Mouse (Mus musculus): ENCODE results near the gene Zfp553.
A peak's percentile ranks its signal among the peaks of the same experiment; 100 is the strongest.

The Zfp553 gene

GRCm38 (mm10) chr7:127211014-127211745, 21.7 kb upstream of the Zfp553 start:
- no peak for DNase-seq (ENCODE audit: low spot score in 2 of 2)

DNA sequence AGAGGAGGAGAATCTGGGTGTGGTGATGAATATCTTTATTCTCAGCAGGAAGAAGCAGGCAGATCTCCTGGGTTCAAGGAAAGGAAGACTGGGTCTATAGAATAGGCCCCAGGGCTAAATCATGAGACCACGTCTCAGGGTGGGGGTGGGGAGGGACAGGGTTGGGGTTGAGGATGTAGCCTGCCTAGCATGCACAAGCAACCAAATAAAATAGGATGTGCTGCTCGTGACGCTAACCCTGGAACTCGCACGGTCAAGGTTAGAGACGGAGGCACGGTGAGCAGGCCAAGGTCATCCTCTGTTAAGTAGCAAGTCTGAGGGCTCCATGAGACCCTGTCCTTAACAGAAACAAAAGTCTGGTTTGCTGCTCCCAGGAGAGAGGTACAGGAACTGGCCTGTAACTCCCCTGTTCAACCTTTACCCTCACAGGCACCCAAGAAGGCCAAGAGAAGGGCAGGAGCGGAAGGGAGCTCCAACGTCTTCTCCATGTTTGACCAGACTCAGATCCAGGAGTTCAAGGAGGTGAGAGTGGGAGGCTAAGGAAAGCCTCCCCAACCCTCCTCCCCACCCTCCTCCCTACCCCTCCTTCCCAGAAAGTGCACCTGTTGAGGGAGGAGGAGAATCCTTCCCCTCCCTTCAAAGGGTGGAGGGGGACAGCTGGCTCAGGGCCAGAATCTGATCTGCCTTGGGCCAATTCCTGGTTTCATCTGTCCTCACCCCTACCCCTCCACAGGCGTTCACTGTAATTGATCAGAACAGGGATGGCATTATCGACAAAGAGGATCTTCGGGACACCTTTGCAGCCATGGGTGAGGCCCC, 20.2 kb upstream of the Zfp553 start:
- no peak for DNase-seq (ENCODE audit: low spot score in 2 of 2)

DNA sequence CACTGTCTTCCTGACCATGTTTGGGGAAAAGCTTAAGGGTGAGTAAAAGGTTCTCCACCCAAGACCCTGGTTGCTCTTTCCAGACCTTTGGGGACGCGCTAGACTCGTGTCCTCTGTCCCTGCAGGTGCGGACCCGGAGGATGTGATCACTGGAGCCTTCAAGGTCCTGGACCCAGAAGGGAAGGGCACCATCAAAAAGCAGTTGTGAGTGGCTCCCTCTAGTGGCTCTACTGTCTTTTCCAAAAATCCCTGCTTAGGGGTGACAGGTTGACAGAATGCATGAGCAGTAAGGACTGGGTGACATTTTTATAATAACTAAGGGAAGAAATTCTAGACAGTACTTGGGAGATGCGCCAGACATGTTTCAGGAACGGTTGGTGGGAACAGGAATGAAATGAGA, 19.4 kb upstream of the Zfp553 start:
- no peak for DNase-seq (ENCODE audit: low spot score in 2 of 2)

DNA sequence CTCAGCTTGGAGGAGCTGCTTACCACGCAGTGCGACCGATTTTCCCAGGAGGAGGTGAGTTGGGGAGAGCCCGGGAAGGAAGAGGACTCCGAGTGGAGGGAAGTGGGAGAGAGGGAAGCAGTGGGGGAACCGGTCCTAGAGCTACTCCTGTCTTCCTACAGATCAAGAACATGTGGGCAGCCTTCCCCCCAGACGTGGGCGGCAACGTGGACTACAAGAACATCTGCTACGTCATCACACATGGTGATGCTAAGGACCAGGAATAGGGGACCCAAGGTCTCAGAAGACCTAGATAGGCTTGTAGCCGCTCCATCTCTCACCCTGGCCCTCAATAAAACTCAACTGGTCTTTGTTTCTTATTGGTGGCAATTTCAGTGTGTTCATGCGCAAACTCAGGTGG, 18.9 kb upstream of the Zfp553 start:
- no peak for DNase-seq (ENCODE audit: low spot score in 2 of 2)

- DNase-seq (ENCODE audit: low spot score in 2 of 2): no peak
These were observed 18.3 kb upstream of the Zfp553 start for GRCm38 (mm10) chr7:127214521-127214920.

DNA sequence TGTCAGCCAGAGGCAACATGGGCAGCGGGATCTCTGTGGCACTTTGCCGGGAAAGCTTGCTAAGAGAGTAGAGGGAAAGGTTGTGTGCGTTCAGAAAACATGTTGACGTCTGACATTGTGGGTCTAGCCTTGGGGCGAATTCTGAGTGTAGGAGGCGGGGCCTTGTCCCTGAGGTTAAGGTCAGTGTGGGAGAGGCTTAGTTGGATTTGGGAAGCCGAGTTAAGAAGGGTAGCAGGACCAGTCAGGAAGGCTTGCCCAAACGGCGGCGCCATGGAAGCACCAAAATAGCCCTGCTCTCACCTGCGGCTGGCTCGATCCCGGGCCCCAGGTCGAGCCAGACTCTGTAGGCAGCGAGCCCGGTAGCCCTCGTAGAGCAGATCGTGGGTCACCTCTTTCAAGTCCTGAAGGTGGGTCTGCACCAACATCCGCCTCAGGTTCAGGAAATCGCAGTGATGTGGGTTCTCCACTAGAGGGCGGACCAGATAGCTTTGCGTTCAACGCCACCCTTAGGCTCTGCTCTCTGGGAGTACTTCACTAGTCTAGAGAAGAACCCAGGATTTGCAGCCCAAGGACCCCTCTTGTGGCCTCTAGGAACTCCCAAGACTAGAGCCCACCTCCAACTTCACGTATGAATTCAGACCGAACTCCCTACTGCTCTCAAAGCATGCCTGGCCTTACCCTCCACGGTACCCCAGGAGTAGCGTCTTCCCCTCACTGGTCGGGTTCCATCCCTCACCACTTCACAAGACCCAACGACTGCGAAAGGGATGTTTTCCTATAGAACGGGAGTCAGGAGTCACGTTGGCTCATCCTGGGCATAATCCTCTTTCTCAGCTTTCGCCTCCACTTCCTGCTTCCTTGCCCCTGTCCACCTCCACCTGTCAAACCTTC, 17.6 kb upstream of the Zfp553 start:
- DNase-seq (ENCODE audit: low spot score in 2 of 2): peak in 1 of 2 experiments; percentile 61

GRCm38 (mm10) chr7:127216307-127216706, 16.6 kb upstream of the Zfp553 start:
- no peak for DNase-seq (ENCODE audit: low spot score in 2 of 2)

- DNase-seq (ENCODE audit: low spot score in 2 of 2): no peak
These were observed 15.4 kb upstream of the Zfp553 start for GRCm38 (mm10) chr7:127217475-127217874.

DNA sequence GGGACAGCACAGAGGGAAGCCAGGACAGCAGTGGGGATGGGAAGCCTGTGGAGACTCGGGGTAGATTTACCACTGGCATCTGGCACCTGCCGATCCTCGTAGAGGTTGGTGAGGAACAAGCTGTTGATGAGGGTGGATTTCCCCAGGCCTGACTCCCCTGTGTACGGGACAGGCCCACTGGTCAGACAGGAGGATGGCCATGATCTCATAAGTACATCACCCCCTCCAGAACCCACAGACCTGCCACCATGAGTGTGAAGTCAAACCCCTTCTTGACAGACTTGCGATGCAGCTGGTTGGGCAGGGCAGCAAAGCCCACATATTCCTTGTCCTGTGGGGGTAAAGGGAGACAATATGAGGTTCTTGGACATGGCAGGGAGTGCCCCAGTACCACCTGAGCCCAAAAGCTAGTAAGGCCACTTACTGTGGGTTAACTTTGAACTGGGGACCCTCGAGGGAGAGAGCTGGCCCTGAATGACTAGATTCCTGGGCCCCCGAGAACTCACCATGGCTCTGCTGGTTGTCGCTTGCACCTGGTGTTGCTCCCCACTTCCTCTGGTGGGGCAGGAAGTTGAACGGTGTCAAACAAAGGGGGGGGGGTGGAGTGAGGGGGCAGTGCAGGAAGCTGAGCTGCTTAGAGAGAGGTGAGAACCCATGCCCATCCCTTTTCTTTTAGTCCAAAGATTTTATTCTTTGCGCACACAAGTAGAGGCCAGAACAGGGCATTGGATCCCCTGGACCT, 14.8 kb upstream of the Zfp553 start:
- no peak for DNase-seq (ENCODE audit: low spot score in 2 of 2)

DNA sequence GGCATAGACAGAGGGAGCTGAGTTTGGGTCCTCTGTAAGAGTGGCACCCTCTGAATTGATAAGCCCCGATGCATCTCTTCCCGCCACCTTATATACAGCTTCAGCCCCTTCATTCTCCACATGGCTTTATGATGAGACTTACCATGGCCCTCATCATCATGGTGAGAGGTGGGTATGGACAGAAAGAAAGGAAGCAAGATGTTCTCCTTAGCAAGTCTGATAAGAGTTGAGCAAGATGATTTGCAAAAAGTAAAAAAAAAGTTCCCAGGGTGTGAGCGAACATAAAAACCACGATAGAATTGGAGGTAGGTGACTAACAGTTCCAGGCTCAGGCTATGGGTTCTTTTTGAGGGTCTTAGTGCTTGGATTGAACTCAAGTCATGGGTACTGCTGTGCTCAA, 14.2 kb upstream of the Zfp553 start:
- DNase-seq (ENCODE audit: low spot score in 2 of 2): no peak

- no peak for DNase-seq (ENCODE audit: low spot score in 2 of 2)
These were observed 12.4 kb upstream of the Zfp553 start for GRCm38 (mm10) chr7:127220440-127220839.

DNA sequence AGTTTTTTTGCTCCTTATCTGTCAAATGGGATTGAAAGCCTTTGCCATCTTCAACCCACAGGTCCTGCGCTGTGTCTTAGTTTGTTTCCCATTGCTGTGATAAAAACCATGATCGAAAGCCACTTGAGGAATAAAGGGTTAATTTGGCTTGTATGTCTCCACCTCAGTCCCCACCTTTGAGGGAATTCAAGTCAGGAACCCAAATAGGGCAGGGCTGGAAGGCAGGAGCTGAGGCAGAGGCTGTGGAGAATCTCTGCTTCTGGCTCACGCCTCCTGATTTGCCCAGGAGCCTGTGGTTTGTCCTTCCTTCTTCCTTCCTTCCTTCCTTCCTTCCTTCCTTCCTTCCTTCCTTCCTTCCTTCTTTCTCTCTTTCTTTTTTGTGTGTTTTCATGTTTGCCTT, 9.8 kb upstream of the Zfp553 start:
- no peak for DNase-seq (ENCODE audit: low spot score in 2 of 2)

GRCm38 (mm10) chr7:127223515-127224478, 9.1 kb upstream of the Zfp553 start:
- DNase-seq (ENCODE audit: low spot score in 2 of 2): no peak

DNA sequence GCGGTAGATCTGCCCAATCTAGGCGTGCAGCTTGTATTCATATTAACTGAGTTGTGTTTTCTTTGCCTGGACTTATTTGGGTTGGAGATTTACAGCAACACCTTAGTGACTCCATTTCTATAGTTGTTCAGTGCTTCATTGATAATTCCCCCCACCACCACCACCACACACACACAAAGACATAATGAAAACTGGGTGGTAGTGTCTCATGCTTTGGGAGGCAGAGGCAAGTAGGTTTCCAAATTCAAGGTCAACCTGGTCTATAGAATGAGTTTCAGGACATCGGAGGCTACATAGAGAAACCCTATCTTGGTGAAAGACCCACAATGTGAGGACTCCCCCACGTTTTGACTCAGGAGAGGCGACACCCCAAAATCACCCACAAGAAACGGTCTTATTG, 8.2 kb upstream of the Zfp553 start:
- DNase-seq (ENCODE audit: low spot score in 2 of 2): no peak

- DNase-seq (ENCODE audit: low spot score in 2 of 2): peak in 1 of 2 experiments; percentile 48
These were observed 7.5 kb upstream of the Zfp553 start for GRCm38 (mm10) chr7:127225147-127225995.

GRCm38 (mm10) chr7:127228615-127229303, 4.1 kb upstream of the Zfp553 start:
- DNase-seq (ENCODE audit: low spot score in 2 of 2): peak; percentile 74 to 85

- no peak for DNase-seq (ENCODE audit: low spot score in 2 of 2)
These were observed 1.5 kb upstream of the Zfp553 start for GRCm38 (mm10) chr7:127231376-127231775.

DNA sequence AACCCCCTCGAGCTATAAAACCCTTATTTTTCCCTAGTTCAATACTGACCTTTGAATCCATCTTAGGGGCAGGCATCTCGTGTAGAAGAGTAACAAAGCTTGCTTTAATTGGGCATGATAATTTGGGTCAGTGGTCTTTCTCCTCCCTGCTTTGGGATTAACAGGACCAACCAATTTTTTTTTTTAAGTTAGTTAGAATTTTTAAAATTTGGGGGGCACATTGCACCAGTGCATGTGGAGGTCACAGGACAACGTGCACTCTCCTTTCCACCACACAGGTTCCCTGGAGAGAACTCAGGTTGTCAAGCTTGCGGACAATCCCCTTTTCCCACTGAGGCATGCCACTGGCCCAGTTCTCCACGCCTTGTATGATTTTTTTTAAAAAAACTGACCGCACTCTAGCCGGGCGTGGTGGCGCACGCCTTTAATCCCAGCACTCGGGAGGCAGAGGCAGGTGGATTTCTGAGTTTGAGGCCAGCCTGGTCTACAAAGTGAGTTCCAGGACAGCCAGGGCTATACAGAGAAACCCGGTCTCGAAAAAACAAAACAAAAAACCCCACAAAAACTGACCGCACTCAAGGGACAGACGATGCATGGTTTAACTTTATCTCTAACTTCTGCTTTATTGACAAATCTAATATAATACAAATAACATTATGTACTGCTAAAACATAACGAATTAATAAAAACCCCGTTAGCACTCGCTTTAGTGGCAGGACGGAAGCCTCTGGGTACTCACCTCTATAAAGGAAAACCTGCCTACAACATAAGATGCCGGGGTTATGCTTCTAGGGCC, 837 bp upstream of the Zfp553 start:
- no peak for DNase-seq (ENCODE audit: low spot score in 2 of 2)

Measured in frontal cortex, postnatal 36 days (tissue).